Mouse (Mus musculus) cerebellum, postnatal 14 days (tissue): ENCODE results near the gene Mc1r.
"Not testable (repeated sequence)": the region's sequence is repeated elsewhere in the genome, so short reads cannot be mapped to it uniquely, and the experiment has no call there.

Experiments
- DNase-seq, 2 experiments: peaks; one replicate each; pipeline ENCODE4 v3.0.0; 2021; ENCODE audit warnings: mixed read lengths in 2 of 2

Gene Mc1r

DNA sequence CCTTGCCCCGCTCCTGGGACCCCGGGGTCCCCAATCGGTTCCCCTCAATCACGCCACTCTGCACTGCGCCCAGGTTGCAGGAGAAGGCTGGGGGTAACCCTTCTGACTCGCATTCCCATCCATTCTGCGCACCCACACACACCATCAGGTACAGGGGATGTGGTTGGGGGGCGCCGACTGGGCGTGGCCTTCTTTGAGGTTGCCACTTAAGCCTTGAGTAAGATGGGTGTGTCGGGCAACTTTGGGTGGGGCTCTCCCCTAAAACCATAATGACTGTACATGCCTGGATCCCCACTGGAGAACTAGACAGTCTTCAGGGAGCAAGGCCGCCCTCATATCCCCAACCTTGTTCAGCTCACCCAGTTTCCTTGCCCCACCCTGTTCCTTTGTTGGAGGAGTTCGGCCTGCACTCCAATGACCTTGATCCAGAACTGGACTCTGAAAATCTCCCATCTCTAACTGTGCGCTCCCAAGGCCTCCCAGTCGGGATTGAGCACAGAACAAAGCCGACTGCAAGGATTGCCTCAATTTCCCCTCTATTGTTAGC is 4.9 kb downstream of the Mc1r start:
- no peak for DNase-seq

DNA sequence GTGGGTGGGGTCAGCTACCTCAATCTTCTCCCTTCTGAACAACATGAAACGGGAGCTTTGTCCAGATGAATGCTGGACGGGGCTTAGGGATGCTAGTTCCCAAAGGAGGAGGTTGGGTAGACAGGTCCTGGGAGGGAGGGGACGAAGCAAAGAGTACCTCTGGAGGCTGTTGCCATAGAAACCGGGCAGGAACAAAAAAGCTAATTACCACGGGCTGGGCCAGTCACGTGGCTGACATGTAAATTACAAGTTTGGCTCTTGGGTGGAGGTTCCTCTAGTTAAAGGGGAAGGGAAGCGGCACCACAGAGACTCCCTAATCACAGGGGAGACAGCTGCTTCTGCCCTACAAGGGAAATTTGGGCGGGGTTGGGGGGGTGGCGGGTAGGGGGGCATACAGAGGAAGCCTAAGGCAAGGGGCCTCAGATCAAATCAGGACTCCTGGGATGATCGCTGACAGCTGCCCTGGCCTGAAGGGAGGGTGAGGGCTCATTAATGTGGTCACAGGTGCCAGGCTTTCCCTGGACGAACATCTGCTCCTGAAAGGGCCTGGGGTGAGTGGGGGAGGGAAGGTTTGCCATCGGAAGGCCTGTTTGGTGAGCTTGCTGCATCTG is 5.8 kb downstream of the Mc1r start:
- peak; percentile 62 to 69 for DNase-seq

DNA sequence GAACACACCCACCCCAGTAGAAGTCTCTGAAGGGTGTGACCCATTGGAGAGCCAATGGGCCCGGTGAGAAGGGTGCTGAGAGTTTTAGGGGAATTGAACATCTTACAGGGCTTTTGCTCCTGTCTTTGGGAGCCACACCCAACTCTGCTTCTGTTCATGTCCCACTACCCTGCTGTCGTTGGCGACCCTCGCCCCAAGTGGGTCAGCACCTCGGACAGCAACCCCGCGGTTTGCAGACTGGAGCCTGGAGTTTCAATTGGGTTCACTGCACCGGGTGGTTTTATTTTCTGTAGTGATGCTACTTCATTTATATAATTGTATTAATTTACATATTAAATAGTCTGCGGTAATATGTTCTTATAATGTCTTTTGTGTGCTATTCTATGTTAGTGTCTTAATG is 7.3 kb downstream of the Mc1r start:
- no peak for DNase-seq

DNA sequence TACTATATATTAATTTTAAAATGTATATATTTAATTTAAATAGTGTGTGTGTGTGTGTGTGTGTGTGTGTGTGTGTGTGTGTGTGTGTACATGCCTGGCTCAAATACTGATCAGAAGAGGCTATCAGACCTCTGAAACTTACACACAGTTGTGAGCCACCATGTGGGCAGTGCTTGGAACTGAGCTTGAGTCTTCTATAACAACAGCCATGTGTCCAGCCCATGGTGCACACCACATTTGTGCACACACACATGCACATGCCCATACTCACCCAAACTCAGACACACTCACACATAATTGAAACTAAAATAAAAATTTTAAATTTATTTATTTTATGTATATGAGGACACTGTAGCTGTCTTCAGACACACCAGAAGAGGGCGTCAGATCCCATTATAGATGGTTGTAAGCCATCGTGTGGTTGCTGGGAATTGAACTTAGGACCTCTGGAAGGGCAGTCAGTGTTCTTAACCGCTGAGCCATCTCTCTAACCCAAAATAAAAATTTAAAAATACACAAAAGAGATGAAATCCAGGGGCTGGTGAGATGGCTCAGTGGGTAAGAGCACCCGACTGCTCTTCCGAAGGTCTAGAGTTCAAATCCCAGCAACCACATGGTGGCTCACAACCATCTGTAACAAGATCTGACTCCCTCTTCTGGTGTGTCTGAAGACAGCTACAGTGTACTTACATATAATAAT is 8.2 kb downstream of the Mc1r start:
- DNase-seq: peak in 1 of 2 experiments; percentile 16

DNA sequence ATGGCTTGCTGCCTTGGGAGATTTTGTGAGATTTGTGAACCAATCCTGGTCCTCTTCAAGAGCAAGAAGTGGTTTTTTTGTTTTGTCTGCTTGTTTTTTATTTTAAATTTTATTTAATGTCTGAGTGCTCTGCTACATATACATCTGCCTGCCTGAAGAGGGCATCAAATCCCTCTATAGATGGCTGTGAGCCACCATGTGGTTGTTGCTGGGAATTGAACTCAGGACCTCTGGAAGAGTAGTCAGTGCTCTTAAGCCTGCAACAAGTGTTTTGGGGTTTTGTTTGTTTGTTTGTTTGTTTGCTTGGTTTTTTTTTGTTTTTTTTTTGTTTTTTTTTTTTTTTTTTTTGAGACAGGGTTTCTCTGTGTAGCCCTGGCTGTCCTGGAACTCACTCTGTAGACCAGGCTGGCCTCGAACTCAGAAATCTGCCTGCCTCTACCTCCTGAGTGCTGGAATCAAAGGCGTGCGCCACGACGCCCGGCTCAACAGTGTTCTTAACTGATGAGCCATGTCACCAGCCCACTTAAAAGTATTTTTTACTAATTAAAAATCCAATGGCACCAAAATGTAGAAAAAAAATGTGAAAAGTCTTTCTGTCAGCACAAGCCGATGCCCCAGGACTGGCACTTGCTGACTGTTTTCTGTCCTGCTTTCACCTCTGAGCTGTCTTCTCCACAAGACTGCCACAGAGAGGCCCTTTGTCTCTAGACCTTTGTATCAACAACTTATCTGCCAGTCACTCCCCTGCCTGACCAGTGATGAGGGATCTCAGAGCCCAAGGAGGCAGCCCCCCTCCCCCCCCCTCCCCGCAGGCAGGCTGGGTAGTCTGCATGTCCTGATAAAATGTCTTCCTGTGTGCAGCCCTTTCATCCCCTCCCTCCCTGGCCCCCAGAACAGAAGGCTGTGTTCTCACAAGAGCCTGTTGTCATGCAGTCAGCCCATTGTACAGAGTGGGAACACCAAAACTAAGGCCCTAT is 9.3 kb downstream of the Mc1r start:
- DNase-seq: no peak

DNA sequence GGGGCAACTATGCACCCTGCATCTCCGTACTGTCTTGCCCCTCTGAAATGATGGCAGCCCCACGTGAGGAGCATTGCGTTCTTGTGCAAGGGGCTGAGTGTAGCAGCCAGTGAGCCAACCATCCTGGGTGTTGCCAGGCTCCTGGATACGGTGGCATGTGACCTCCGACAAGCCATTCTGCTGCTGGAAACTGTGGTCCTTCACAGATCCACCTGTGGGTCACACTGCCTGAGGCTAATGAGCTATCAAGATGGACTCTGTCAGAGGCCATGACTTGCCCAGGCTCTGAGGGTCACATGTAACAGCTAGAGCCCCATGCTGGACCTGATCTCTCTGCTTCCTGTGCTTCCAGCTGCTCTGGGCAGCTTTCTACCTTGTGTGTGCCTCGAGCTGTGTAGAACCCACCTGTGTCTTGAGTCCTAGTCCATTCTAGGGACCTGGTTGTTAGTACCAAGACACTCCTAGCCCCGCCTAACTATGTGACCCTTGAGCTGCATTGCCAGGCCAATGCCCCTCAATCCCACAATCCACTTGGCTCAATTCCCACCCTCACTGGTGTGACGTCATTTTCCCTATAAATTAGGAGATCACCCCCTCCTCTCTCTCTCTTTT is 10.1 kb downstream of the Mc1r start:
- no peak for DNase-seq

DNA sequence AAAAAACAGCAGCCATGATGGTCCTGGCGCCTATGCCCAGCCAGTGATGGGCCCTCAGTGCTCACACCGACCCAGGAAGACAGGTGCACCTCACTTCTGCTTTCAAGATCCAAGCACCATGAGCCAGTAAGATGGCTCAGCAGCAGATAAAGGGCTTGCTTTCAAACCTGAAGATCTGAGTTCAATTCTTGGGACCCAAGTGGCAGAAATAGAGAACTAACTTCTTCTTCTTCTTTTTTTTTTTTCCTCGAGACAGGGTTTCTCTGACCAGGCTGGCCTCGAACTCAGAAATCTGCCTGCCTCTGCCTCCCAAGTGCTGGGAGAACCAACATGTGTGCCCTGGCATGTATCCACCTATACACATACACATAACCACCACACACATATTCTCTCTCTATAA is 12.8 kb downstream of the Mc1r start:
- no peak for DNase-seq

DNA sequence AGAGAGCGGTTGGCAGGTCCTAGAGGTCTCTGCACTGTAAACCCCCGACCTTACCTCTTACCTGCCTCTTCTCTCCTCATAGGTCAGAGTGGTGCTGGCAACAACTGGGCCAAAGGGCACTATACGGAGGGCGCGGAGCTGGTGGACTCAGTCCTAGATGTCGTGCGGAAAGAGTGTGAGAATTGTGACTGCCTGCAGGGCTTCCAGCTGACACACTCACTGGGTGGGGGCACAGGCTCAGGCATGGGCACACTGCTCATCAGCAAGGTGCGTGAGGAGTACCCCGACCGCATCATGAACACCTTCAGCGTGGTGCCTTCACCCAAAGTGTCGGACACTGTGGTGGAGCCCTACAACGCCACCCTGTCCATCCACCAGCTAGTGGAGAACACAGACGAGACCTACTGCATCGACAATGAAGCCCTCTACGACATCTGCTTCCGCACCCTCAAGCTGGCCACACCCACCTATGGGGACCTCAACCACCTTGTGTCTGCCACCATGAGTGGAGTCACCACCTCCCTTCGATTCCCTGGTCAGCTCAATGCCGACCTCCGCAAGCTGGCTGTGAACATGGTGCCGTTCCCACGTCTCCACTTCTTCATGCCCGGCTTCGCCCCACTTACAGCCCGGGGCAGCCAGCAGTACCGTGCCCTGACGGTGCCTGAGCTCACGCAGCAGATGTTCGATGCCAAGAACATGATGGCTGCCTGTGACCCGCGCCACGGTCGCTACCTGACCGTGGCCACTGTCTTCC is 13.8 kb downstream of the Mc1r start:
- no peak for DNase-seq

DNA sequence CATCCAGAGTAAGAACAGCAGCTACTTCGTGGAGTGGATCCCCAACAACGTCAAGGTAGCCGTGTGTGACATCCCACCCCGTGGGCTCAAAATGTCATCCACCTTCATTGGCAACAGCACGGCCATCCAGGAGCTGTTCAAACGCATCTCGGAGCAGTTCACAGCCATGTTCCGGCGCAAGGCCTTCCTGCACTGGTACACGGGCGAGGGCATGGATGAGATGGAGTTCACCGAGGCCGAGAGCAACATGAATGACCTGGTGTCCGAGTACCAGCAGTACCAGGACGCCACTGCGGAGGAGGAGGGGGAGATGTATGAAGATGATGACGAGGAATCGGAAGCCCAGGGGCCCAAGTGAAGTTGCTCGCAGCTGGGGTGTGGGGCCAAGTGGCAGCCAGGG is 14.4 kb downstream of the Mc1r start:
- DNase-seq: no peak

DNA sequence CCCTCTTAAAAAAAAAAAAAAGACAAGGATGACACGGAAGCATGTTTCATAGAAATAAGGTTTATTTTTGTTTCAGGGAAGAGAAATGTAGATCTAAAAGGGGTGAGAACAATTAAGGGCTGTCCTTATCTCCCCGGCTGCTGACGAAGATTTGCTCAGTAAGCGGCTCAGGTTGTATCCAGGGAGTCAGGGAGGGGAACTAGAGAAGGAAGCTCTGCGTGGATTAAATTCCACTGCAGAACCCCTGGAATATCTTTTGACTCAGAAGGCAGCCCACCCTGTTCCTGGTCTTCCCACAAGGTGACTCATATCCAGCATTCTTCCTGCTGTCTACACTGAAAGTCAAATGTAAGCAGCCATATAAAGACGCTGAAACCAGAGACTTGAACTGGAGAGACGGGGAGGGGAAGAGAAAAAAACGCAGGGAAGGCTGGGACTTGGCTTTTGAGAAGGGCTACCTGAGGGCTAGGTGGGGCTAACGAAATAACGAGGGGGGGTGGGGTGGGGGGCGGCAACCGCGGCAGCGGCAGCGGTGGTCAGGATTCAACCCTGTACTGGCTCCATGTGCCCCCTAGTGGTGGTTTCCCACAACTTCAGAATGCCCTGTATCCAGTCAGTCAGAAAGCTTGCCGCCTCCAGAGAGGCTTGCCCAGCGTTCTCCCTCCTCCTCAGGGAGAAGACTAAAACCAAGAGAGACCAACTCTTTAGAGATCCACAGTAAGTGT is 15.3 kb downstream of the Mc1r start:
- peak; percentile 85 to 87 for DNase-seq

DNA sequence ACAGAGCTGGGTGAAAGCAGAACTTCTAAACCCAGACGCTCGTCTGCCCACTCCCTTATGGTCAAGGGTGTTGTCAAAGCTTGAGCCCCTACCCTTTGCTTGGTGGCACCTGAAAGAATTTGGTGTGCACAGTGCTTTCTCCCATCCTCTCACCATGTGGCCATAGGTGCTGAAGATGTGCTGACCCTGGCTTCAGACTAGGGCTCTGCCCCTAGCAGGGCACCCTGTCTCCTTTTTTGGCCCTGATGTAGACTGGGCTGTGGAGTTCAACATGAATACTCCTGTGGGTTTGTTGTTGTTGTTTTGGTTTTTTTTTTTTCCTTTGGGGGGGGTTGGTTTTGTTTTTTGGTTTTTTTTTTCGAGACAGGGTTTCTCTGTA is 15.9 kb downstream of the Mc1r start:
- DNase-seq: no peak

DNA sequence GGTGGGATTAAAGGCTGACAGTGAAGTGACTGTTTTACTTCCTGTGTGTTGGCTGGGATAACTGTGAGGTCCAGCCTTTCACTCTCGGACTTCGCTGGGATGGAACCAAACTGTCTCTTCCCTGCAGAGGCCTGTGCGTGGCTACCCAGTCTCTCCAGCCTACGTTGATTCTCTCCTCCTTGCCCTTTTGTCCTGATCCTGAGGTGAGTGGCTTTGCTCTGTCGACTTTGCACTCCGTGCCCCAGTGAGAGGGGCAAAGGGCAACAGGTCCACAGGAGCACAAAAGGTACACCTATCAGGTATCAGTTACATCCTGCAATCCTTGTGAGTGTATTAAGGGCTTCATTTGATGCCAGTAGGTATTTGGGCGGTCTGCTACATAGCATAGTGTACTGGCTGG is 16.5 kb downstream of the Mc1r start, which contains the start of gene Def8:
Def8 (plus strand) TSS at position 87 of the 400 bp plus-strand sequence.
- no peak for DNase-seq

DNA sequence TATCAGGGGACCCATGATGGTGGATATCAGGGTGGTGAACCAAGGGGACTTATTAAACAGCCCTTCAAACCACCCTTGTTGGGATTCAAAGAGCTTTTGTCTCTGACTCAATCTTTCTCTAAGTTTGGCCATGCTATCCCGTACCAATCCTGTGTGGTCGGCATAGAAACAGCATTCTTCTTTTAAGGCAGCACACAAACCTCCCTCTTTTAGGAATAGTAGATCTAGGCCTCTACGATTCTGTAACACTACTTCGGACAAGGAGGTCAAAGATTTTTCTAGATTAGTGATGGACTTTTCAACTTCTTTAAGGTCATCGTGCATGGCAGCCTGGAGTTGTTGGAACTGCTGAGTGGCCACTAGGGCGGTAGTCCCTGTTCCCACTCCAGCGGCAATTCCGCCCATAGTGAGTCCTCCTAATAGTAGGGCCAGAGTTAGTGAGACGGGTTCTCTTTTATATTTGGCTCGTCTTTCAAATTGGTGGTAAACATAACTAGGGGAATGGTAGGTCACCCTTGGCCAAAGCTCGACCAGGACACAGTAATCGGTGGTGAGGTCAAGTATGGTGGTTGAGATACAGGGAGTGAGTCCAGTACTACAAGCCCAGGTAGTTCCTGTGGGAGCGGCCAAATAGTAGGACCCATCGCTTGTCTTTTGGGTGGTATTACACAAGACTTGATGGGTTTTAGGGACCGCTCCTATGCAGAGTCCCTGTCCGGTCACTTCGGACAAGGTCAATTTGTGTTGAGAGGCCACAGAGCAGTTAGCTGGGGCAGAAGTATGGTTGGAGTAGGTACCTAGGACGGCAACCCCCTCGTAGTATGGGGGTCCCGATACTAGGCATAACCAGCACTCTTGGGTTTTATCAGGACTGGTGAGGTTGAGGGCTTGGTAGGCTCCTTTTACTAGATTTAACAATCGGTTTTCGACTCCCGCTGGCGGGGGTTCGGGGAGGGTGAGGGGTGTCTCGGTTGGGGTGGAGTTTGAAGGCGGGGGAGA is 19.9 kb downstream of the Mc1r start:
- no peak for DNase-seq

DNA sequence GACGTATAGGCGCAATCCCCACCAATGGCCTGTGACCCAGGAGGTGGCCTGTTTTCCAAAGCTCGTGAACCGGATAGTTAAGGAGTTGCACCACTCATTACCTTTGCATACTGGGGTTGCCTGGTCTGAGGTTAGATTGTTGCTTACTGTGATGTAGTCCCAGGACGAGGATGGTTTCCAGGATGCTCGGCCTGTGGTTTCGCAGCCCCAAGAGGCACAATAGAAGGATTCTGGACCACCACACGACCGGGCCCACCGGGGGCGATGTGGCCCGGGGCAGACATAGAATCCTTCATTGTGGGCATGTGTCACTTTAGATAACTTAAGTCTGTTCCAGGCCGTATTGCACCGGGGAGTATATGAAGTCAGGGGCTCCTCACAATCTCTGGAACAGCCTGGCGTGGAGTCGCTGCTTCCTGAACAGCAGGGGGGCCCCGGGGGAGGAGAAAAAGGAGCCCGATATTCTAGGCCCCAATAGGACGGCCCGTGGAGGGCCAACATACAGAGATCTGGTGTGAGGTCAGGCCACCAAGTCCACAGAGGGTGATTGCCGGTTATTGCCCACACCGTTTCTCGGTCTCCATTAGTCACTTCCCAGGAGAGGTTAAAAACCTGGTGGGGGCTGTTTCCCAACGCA is 20.9 kb downstream of the Mc1r start:
- no peak for DNase-seq

DNA sequence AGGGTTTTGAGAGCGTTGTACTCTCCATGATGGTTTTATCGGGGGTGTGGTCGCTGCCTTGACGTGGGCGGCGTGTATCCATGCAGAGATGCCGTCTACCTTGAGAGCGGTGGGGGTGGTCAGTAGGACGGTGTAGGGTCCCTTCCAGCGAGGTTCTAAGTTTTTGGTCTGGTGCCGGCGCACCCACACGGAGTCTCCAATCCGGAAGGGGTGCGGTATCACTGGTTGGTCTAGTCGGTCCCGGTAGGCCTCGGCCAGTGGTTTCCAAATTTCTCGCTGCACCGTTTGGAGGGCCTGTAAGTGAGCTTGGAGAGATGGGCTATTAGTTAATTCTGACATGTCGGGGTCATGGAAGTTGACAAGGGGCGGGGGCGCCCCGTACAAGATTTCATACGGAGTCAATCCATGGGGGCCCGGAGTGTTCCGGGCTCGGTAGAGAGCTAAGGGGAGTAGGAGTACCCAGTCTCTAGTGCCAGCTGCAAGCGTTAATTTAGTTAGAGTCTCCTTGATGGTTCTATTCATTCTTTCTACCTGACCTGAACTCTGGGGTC is 21.5 kb downstream of the Mc1r start:
- no peak for DNase-seq

DNA sequence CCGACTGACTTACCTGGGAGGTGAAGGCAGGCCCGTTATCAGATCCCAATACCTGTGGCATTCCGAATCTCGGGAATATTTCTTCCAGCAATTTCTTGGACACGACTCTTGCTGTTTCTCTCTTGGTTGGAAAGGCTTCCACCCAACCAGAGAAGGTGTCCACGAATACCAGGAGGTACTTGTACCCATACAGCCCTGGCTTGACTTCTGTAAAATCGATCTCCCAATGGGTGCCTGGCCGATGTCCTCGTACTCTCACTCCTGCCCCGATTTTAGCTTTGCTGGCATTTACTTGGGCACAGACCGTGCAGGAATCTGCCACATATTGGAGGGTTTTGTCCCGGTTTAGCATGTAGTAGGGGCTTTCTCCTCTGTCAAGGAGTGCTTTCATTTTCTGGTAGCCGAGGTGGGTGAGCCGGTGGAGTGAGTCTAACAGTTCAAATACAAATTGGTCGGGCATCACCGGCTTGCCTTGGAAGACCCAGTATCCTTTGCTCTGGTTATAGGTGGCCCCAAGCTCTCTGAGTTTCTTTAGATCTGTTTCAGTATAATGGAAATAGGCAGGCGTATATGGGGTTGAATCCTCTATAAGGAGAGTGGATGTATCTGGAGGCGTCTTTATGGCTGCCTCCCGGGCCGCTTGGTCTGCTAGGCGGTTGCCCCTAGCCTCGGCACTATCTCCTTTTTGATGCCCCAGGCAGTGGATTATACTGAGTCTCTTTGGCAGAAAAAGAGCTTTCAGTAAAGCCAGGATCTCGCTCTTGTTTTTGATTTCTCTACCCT is 22.2 kb downstream of the Mc1r start:
- no peak for DNase-seq

DNA sequence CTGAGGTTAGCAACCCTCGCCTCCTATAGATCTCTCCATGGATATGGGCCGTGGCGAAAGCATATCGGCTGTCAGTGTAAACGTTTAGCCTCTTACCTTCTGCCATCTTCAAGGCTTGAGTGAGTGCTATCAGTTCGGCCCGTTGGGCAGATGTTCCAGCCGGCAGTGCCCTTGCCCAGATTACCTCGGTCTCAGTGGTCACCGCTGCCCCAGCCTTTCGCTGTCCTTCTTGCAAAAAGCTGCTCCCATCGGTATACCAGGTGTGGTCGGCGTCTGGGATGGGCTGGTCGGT is 22.8 kb downstream of the Mc1r start:
- DNase-seq: not testable (repeated sequence)

DNA sequence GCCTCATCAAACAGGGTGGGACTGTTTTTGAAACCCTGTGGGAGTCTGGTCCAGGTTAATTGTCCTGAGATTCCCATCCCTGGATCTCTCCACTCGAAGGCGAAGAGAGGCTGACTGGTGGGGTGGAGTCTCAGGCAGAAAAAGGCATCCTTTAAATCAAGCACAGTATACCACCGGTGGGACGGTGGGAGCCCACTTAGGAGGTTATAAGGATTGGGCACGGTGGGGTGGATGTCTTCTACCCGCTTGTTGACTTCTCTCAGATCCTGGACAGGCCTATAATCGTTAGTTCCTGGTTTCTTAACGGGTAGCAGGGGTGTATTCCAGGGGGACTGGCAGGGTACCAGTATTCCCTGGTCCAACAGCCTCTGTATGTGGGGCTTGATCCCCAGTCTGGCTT is 24.0 kb downstream of the Mc1r start:
- not testable (repeated sequence) for DNase-seq
